Mouse (Mus musculus) neutrophil, adult 65 days (primary cell): ENCODE measurements around the gene Efna2. TPM values are rescaled to one million over a fixed set of nuclear protein-coding genes. Genes with fewer than 3 reads are reported as not detected.

Experiments
- total RNA-seq: library from RNA; stranded (reverse); gene quantifications from 2 replicates; pipeline ENCODE4 v1.2.4, GENCODE M21; 2023

Efna2 gene
- not detected in 2 replicates for total RNA-seq

GRCm38 (mm10) chr10:80179068-80180051 is at the start of gene Efna2:
Efna2 (plus strand) TSS chr10:80179482.

DNA sequence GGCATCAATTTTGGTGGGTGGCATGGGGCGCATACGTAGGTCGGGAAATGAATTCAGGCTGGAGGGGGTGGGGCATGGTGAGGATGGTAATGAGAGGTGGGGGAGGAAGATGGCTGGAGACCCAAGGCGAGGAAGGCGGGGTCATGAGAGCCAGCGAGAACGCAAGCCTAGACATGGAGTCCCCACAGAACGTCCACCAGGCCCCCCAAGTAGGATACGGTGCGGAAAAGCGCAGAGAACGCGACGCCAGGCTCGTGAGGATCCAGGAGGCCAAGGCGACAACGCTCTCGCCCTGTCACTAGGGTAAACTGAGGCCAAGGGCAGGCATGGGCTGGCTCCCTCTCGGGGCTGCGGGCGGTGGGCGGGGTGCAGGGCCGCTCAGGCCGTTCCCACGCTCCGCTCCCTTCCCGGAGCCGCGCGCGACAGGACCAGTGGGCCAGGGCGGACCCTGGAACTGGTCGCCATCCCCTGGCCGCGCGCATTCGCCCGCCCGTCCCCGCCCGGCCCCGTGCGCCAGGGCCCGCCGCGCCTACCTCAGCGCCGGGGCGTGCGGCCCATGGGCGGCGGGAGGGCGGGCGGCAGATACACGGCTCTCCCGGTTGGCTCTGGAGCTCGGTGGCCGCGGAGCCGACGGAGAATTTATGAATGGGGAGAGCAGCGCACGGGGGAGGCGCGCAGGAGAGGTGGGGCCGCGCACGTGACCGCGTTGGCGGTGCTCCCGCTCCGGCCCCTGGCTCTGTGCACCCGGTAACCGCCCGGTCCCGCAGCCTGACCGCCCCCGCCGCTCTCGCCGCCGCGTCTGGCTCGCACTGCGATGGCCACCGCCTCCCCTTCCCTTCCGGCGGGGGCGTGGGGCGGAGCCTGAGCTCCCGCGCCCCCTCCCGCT is 40.5 kb upstream of the Efna2 start, which contains the start of gene Atp5d:
Gene Atp5d, plus strand, starts transcription at position 80 of the 886 bp plus-strand sequence.

GRCm38 (mm10) chr10:80140666-80141035 is 38.6 kb upstream of the Efna2 start, which contains the start of gene Cbarp:
Cbarp (minus strand) TSS chr10:80140835.

GRCm38 (mm10) chr10:80147719-80148601 is 31.3 kb upstream of the Efna2 start, which contains the start of gene Midn:
Midn (plus strand) TSS chr10:80148272.

GRCm38 (mm10) chr10:80165392-80166128 is 13.7 kb upstream of the Efna2 start, which contains the start of gene Cirbp:
Cirbp (plus strand) TSS chr10:80165985.

GRCm38 (mm10) chr10:80172527-80173292 is 6.6 kb upstream of the Efna2 start, which contains the start of gene 1600002K03Rik:
1600002K03Rik (plus strand) TSS chr10:80172944.

GRCm38 (mm10) chr10:80226416-80227165 is 47.3 kb downstream of the Efna2 start, which contains the start of gene Mum1:
Mum1 (plus strand) TSS chr10:80226434.

Other genes with a start within 250 kb of the Efna2 start
- gene Wdr18, start 219.3 kb upstream of the Efna2 start, total RNA-seq, result 13.5 and 19.5 TPM in 2 replicates
- 0.16 and 0.19 TPM in 2 replicates for gene Grin3b, start 208.8 kb upstream of the Efna2 start, total RNA-seq
- 65.1 and 75.1 TPM in 2 replicates for gene Tmem259, start 195.2 kb upstream of the Efna2 start, total RNA-seq
- gene Cnn2, start 190.9 kb upstream of the Efna2 start, total RNA-seq, result 381 and 568 TPM in 2 replicates
- gene Abca7, start 183.0 kb upstream of the Efna2 start, total RNA-seq, result 105 and 153 TPM in 2 replicates
- 445 and 546 TPM in 2 replicates for gene Arhgap45, start 162.8 kb upstream of the Efna2 start, total RNA-seq
- gene Polr2e, start 139.7 kb upstream of the Efna2 start, total RNA-seq, result 31.6 and 36.0 TPM in 2 replicates
- gene Gpx4, start 132.3 kb upstream of the Efna2 start, total RNA-seq, result 228 and 229 TPM in 2 replicates
- 164 and 210 TPM in 2 replicates for gene Sbno2, start 73.9 kb upstream of the Efna2 start, total RNA-seq
- 193 and 249 TPM in 2 replicates for gene Stk11, start 63.7 kb upstream of the Efna2 start, total RNA-seq
- 81.5 and 92.7 TPM in 2 replicates for gene Atp5d, start 40.9 kb upstream of the Efna2 start, total RNA-seq
- gene Cbarp, start 38.6 kb upstream of the Efna2 start, total RNA-seq, result 0.61 and 1.3 TPM in 2 replicates
- 220 and 226 TPM in 2 replicates for gene Midn, start 31.2 kb upstream of the Efna2 start, total RNA-seq
- 41.2 and 65.3 TPM in 2 replicates for gene Cirbp, start 13.5 kb upstream of the Efna2 start, total RNA-seq
- 1.8 and 2.7 TPM in 2 replicates for gene 1600002K03Rik, start 6.5 kb upstream of the Efna2 start, total RNA-seq
- 20.6 and 22.3 TPM in 2 replicates for gene Mum1, start 47.0 kb downstream of the Efna2 start, total RNA-seq
- gene Ndufs7, start 69.6 kb downstream of the Efna2 start, total RNA-seq, result 44.9 and 49.8 TPM in 2 replicates
- 4.0 and 4.8 TPM in 2 replicates for gene Gamt, start 81.5 kb downstream of the Efna2 start, total RNA-seq
- gene Dazap1, start 82.0 kb downstream of the Efna2 start, total RNA-seq, result 71.8 and 72.5 TPM in 2 replicates
- gene Rps15, start 113.0 kb downstream of the Efna2 start, total RNA-seq, result 539 and 578 TPM in 2 replicates
- not detected in 2 replicates for gene Apc2, start 116.5 kb downstream of the Efna2 start, total RNA-seq
- 29.5 and 40.3 TPM in 2 replicates for gene 2310011J03Rik, start 141.1 kb downstream of the Efna2 start, total RNA-seq
- gene Pcsk4, start 150.0 kb downstream of the Efna2 start, total RNA-seq, result not detected in 2 replicates
- 0.44 and 0.54 TPM in 2 replicates for gene Reep6, start 150.5 kb downstream of the Efna2 start, total RNA-seq
- not detected in 2 replicates for gene Adamtsl5, start 168.9 kb downstream of the Efna2 start, total RNA-seq
- not detected in 2 replicates for gene Plk5, start 177.0 kb downstream of the Efna2 start, total RNA-seq
- 1.9 and 2.6 TPM in 2 replicates for gene Mex3d, start 208.2 kb downstream of the Efna2 start, total RNA-seq
- 30.1 and 33.3 TPM in 2 replicates for gene Mbd3, start 220.1 kb downstream of the Efna2 start, total RNA-seq
- 68.5 and 72.8 TPM in 2 replicates for gene Uqcr11, start 227.3 kb downstream of the Efna2 start, total RNA-seq